Mouse (Mus musculus): ENCODE results near the gene Acvr1b.

Gene Acvr1b

GRCm38 (mm10) chr15:101255842-101256462 is 82.1 kb downstream of the Acvr1b start:
- DNase-seq, result no peak

- no peak for DNase-seq
These were observed 82.8 kb downstream of the Acvr1b start for GRCm38 (mm10) chr15:101256463-101257206.

GRCm38 (mm10) chr15:101258420-101258819 is 84.6 kb downstream of the Acvr1b start:
- DNase-seq, result no peak

- DNase-seq, result no peak
These were observed 86.1 kb downstream of the Acvr1b start for GRCm38 (mm10) chr15:101259922-101260321.

GRCm38 (mm10) chr15:101260387-101260786 is 86.5 kb downstream of the Acvr1b start:
- no peak for DNase-seq

- no peak for DNase-seq
These were observed 87.2 kb downstream of the Acvr1b start for GRCm38 (mm10) chr15:101260874-101261622.

- DNase-seq, result no peak
These were observed 88.6 kb downstream of the Acvr1b start for GRCm38 (mm10) chr15:101262502-101262901.

Data from cerebellum, postnatal 14 days (tissue).